Mouse (Mus musculus): ENCODE data around the gene Col6a6. TPM values are rescaled to one million over a fixed set of nuclear protein-coding genes. Genes with fewer than 3 reads are reported as not detected.

Col6a6 gene
- total RNA-seq, 2 experiments from 2014 or later = 0.34 to 0.44 TPM

- DNase-seq (ENCODE audit: low spot score in 2 of 2) = no peak
These were observed 39.8 kb downstream of the Col6a6 start for GRCm38 (mm10) chr9:105788203-105788602.

GRCm38 (mm10) chr9:105787800-105788199 lies 40.2 kb downstream of the Col6a6 start:
- no peak overlapping the region for H3K4me3 ChIP-seq
- TF ChIP-seq CTCF (conservative IDR thresholded peaks at IDR 0.05) = no peak
- DNase-seq (ENCODE audit: low spot score in 2 of 2) = no peak
- no peak overlapping the region for H3K27ac ChIP-seq

More at GRCm38 (mm10) chr9:105788203-105788602, 39.8 kb downstream of the Col6a6 start:
- H3K4me3 ChIP-seq = no peak overlapping the region
- no peak overlapping the region for H3K27ac ChIP-seq
- TF ChIP-seq CTCF (conservative IDR thresholded peaks at IDR 0.05) = no peak

GRCm38 (mm10) chr9:105784026-105784425 lies 43.9 kb downstream of the Col6a6 start:
- no peak for DNase-seq (ENCODE audit: low spot score in 2 of 2)
- no peak overlapping the region for H3K27ac ChIP-seq
- no peak overlapping the region for H3K4me3 ChIP-seq
- TF ChIP-seq CTCF (conservative IDR thresholded peaks at IDR 0.05) = no peak

GRCm38 (mm10) chr9:105780696-105781095 lies 47.3 kb downstream of the Col6a6 start:
- Histone ChIP-seq H3K4me3 (no peak overlapping the region), H3K27ac (no peak overlapping the region)
- DNase-seq (ENCODE audit: low spot score in 2 of 2) = no peak
- TF ChIP-seq CTCF (conservative IDR thresholded peaks at IDR 0.05) = no peak

GRCm38 (mm10) chr9:105778741-105779140 lies 49.2 kb downstream of the Col6a6 start:
- no peak overlapping the region for H3K27ac ChIP-seq
- no peak for DNase-seq (ENCODE audit: low spot score in 2 of 2)
- no peak for TF ChIP-seq CTCF (conservative IDR thresholded peaks at IDR 0.05)
- H3K4me3 ChIP-seq = no peak overlapping the region

GRCm38 (mm10) chr9:105774878-105775277 lies 53.1 kb downstream of the Col6a6 start:
- no peak for DNase-seq (ENCODE audit: low spot score in 2 of 2)
- H3K27ac ChIP-seq = no peak overlapping the region
- no peak for TF ChIP-seq CTCF (conservative IDR thresholded peaks at IDR 0.05)
- no peak overlapping the region for H3K4me3 ChIP-seq

GRCm38 (mm10) chr9:105774321-105774720 lies 53.6 kb downstream of the Col6a6 start:
- H3K4me3 ChIP-seq = no peak overlapping the region
- no peak for DNase-seq (ENCODE audit: low spot score in 2 of 2)

GRCm38 (mm10) chr9:105771380-105771779 lies 56.6 kb downstream of the Col6a6 start:
- no peak overlapping the region for H3K4me3 ChIP-seq
- no peak for DNase-seq (ENCODE audit: low spot score in 2 of 2)
- no peak overlapping the region for H3K27ac ChIP-seq
- TF ChIP-seq CTCF (conservative IDR thresholded peaks at IDR 0.05) = no peak

More at GRCm38 (mm10) chr9:105774321-105774720, 53.6 kb downstream of the Col6a6 start:
- no peak overlapping the region for H3K27ac ChIP-seq
- TF ChIP-seq CTCF (conservative IDR thresholded peaks at IDR 0.05) = no peak

GRCm38 (mm10) chr9:105770690-105771089 lies 57.3 kb downstream of the Col6a6 start:
- DNase-seq (ENCODE audit: low spot score in 2 of 2) = no peak
- no peak for TF ChIP-seq CTCF (conservative IDR thresholded peaks at IDR 0.05)
- no peak overlapping the region for H3K4me3 ChIP-seq
- no peak overlapping the region for H3K27ac ChIP-seq

GRCm38 (mm10) chr9:105765891-105766290 lies 62.1 kb downstream of the Col6a6 start:
- no peak for TF ChIP-seq CTCF (conservative IDR thresholded peaks at IDR 0.05)
- no peak overlapping the region for H3K27ac ChIP-seq
- no peak for DNase-seq (ENCODE audit: low spot score in 2 of 2)
- H3K4me3 ChIP-seq = no peak overlapping the region

- no peak for TF ChIP-seq CTCF (conservative IDR thresholded peaks at IDR 0.05)
- Histone ChIP-seq H3K4me3 (no peak overlapping the region), H3K27ac (no peak overlapping the region)
- no peak for DNase-seq (ENCODE audit: low spot score in 2 of 2)
These were observed 63.3 kb downstream of the Col6a6 start for GRCm38 (mm10) chr9:105764681-105765080.

GRCm38 (mm10) chr9:105764127-105764526 lies 63.8 kb downstream of the Col6a6 start:
- no peak overlapping the region for H3K27ac ChIP-seq
- TF ChIP-seq CTCF (conservative IDR thresholded peaks at IDR 0.05) = no peak
- no peak overlapping the region for H3K4me3 ChIP-seq
- no peak for DNase-seq (ENCODE audit: low spot score in 2 of 2)

GRCm38 (mm10) chr9:105763625-105764024 lies 64.3 kb downstream of the Col6a6 start:
- DNase-seq (ENCODE audit: low spot score in 2 of 2) = no peak
- H3K27ac ChIP-seq = no peak overlapping the region

GRCm38 (mm10) chr9:105762274-105762673 lies 65.7 kb downstream of the Col6a6 start:
- Histone ChIP-seq H3K4me3 (no peak overlapping the region), H3K27ac (no peak overlapping the region)
- DNase-seq (ENCODE audit: low spot score in 2 of 2) = no peak
- no peak for TF ChIP-seq CTCF (conservative IDR thresholded peaks at IDR 0.05)

More at GRCm38 (mm10) chr9:105763625-105764024, 64.3 kb downstream of the Col6a6 start:
- no peak overlapping the region for H3K4me3 ChIP-seq
- TF ChIP-seq CTCF (conservative IDR thresholded peaks at IDR 0.05) = no peak

GRCm38 (mm10) chr9:105758861-105759260 lies 69.1 kb downstream of the Col6a6 start:
- TF ChIP-seq CTCF (conservative IDR thresholded peaks at IDR 0.05) = no peak
- no peak for DNase-seq (ENCODE audit: low spot score in 2 of 2)

More at GRCm38 (mm10) chr9:105758861-105759260, 69.1 kb downstream of the Col6a6 start:
- Histone ChIP-seq H3K4me3 (no peak overlapping the region), H3K27ac (no peak overlapping the region)

Data from layer of hippocampus, adult 2 months (tissue).